ENCODE assay signal across 23 mouse cellular contexts in genomic region chr1:162953079-162953478, GRCm38 (mm10). TPM values are rescaled to one million over a fixed set of nuclear protein-coding genes. Genes with fewer than 3 reads are reported as not detected.
A peak's percentile ranks its signal among the peaks of the same experiment; 100 is the strongest.
DNase-seq lines count a peak whose midpoint lies in the region; ATAC-seq and TF ChIP-seq lines count a peak whose summit lies in the region.
"Had no signal": no experiment of that assay in that cellular context is flagged by ENCODE, and none has a peak within 500 bp of the region (broad histone marks: within the 10 kb centered on the region; RNA-seq: fewer than 3 reads in every experiment).

No protein-coding gene starts in this region.

- H3K9me3 ChIP-seq in heart, embryonic 12.5 days (replicated peaks): no peaks in the 10 kb centered on the region
- H3K9me3 ChIP-seq in hindbrain, embryonic 12.5 days (replicated peaks): no peaks in the 10 kb centered on the region
- H3K9me3 ChIP-seq: embryonic facial prominence, embryonic 15.5 days; forebrain, embryonic 13.5 days; kidney, embryonic 15.5 days had no signal

- WGBS in heart, adult 2 months: 24% methylated on average over 2 of the region's 2 CpGs
- WGBS in heart, embryonic 12.5 days: 56% methylated on average over 2 of the region's 2 CpGs
- 57% methylated on average over 2 of the region's 2 CpGs for WGBS in hindbrain, embryonic 12.5 days

- intact Hi-C loops in heart, adult 2 months (cut with DNase I): loop anchor here (1.0 to 10.0 kb wide), 2 partner anchors 22 to 58 kb away; partner anchors contain the start of gene Fmo2

- TF ChIP-seq CTCF in heart, adult 2 months (IDR thresholded peaks at IDR 0.05): no peak

- H3K27me3 ChIP-seq in heart, adult 2 months (ENCODE audit: control insufficient read depth, insufficient read depth, low read length): no peaks in the 10 kb centered on the region
- H3K27me3 ChIP-seq in heart, embryonic 12.5 days (replicated peaks): no peaks in the 10 kb centered on the region
- H3K27me3 ChIP-seq in hindbrain, embryonic 12.5 days: no peaks in the 10 kb centered on the region
- H3K27me3 ChIP-seq: embryonic facial prominence, embryonic 15.5 days; forebrain, embryonic 13.5 days; kidney, embryonic 15.5 days had no signal

- TF ChIP-seq POLR2A in heart, adult 2 months (IDR thresholded peaks at IDR 0.05; ENCODE audit: insufficient read depth, low read depth, low read length): no peak

- ATAC-seq in heart, embryonic 12.5 days (ENCODE audit: insufficient number of reproducible peaks, low FRiP score): no peak
- ATAC-seq in hindbrain, embryonic 12.5 days (ENCODE audit: low FRiP score): no peak
- ATAC-seq: forebrain, embryonic 13.5 days; inflammation-experienced regulatory T-cells, adult 6 months had no signal

- H3K9ac ChIP-seq in heart, adult 2 months (ENCODE audit: low read depth, low read length): no peak overlapping the region
- no peak overlapping the region for H3K9ac ChIP-seq in heart, embryonic 12.5 days
- H3K9ac ChIP-seq in hindbrain, embryonic 12.5 days: no peak overlapping the region
- H3K9ac ChIP-seq: embryonic facial prominence, embryonic 15.5 days; forebrain, embryonic 13.5 days; kidney, embryonic 15.5 days; lung, embryonic 14.5 days had no signal

- H3K36me3 ChIP-seq in heart, adult 2 months (ENCODE audit: control insufficient read depth, insufficient read depth, low read length): no peaks in the 10 kb centered on the region
- no peaks in the 10 kb centered on the region for H3K36me3 ChIP-seq in heart, embryonic 12.5 days
- no peaks in the 10 kb centered on the region for H3K36me3 ChIP-seq in hindbrain, embryonic 12.5 days
- H3K36me3 ChIP-seq: embryonic facial prominence, embryonic 15.5 days; kidney, embryonic 15.5 days had no signal

- H3K79me2 ChIP-seq in heart, adult 2 months (replicated peaks; ENCODE audit: control insufficient read depth, insufficient read depth, low read length): no peaks in the 10 kb centered on the region

- no peak overlapping the region for H3K4me2 ChIP-seq in heart, embryonic 12.5 days
- H3K4me2 ChIP-seq in hindbrain, embryonic 12.5 days (replicated peaks): no peak overlapping the region
- H3K4me2 ChIP-seq: embryonic facial prominence, embryonic 15.5 days; forebrain, embryonic 13.5 days; kidney, embryonic 15.5 days; lung, embryonic 14.5 days had no signal

- no peak overlapping the region for H3K4me3 ChIP-seq in heart, adult 2 months
- H3K4me3 ChIP-seq in heart, embryonic 12.5 days: no peak overlapping the region
- no peak overlapping the region for H3K4me3 ChIP-seq in hindbrain, embryonic 12.5 days
- H3K4me3 ChIP-seq: embryonic facial prominence, embryonic 15.5 days; forebrain, embryonic 13.5 days; kidney, embryonic 15.5 days had no signal

- peak in 1 of 2 experiments; percentile 18 for DNase-seq in heart, adult 2 months
- DNase-seq in lung, postnatal 36 days: peak; percentile 46
- no peak for DNase-seq in lung, postnatal 4 days
- peak; percentile 21 for DNase-seq in brain, adult 2 months (ENCODE audit: low read depth, low spot score)
- DNase-seq in mesoderm, embryonic 11.5 days (ENCODE audit: low read depth, low spot score): peak; percentile 16
- DNase-seq in left cerebral cortex, adult 8-10 months (ENCODE audit: low spot score in 2 of 2): no peak
- DNase-seq: cerebellum, adult 11-12 months; cerebellum, postnatal 36 days; layer of hippocampus, postnatal 36 days; left cerebral cortex, postnatal 4 days; lung, embryonic 14.5 days had no signal

- peaks cover 4% of the 10 kb centered on the region; the same call in 1 of the 2 replicates for H3K4me1 ChIP-seq in heart, adult 2 months (ENCODE audit: control insufficient read depth, insufficient read depth, low read length)
- no peaks in the 10 kb centered on the region; the same call in 1 of the 2 replicates for H3K4me1 ChIP-seq in heart, embryonic 12.5 days (replicated peaks)
- H3K4me1 ChIP-seq in hindbrain, embryonic 12.5 days: no peaks in the 10 kb centered on the region
- H3K4me1 ChIP-seq: embryonic facial prominence, embryonic 15.5 days; forebrain, embryonic 13.5 days; kidney, embryonic 15.5 days had no signal

- H3K27ac ChIP-seq in heart, adult 2 months: peak overlapping the region; percentile 50
- no peak overlapping the region for H3K27ac ChIP-seq in heart, embryonic 12.5 days (ENCODE audit: poor library complexity, severe bottlenecking)
- H3K27ac ChIP-seq in hindbrain, embryonic 12.5 days: no peak overlapping the region
- H3K27ac ChIP-seq: embryonic facial prominence, embryonic 15.5 days; forebrain, embryonic 13.5 days; kidney, embryonic 15.5 days had no signal

- no peak for TF ChIP-seq EP300 in heart, adult 2 months (IDR thresholded peaks at IDR 0.05; ENCODE audit: insufficient read depth, low read depth, low read length)

RNA-seq across cellular contexts. Expression of gene Fmo6, which starts 15.8 kb away (rescaled TPM):
- total RNA-seq in heart, adult 2 months (2021): not detected
- polyA plus RNA-seq in heart, adult 2 months (2012; rRNA removed): 0.53 TPM in 1 of 2 replicates, not detected in the other
- not detected in 2 replicates for polyA plus RNA-seq in heart, embryonic 12.5 days (2016; fragmentation: Nextera tagmentation; extraction: Ambion mirVana)
- not detected in 2 replicates for polyA plus RNA-seq in hindbrain, embryonic 12.5 days (2016; fragmentation: Nextera tagmentation; extraction: Ambion mirVana)
- total RNA-seq in left cerebral cortex, adult 8-10 months (2022): not detected
- total RNA-seq: adrenal gland, adult 18-20 months; hematopoietic stem cell, adult 5-6 weeks; layer of hippocampus, postnatal 36 days; left cerebral cortex, postnatal 4 days; liver, adult 2 months; megakaryocyte-erythroid progenitor cell, adult 5-6 weeks had no signal
- polyA plus RNA-seq: forebrain, embryonic 13.5 days; inflammation-experienced regulatory T-cells, adult 6 months; liver, adult 2 months; lung, embryonic 14.5 days; midbrain, postnatal 0 days had no signal

RNA-seq across cellular contexts. Expression of gene Fmo3, which starts 31.2 kb away (rescaled TPM):
- total RNA-seq in heart, adult 2 months (2021): under 1 TPM in 1 of 2 experiments, not detected in 1; 0.16 TPM
- polyA plus RNA-seq in heart, adult 2 months (2012; rRNA removed): 0.32 and 2.9 TPM in 2 replicates
- not detected in 2 replicates for polyA plus RNA-seq in heart, embryonic 12.5 days (2016; fragmentation: Nextera tagmentation; extraction: Ambion mirVana)
- not detected in 2 replicates for polyA plus RNA-seq in hindbrain, embryonic 12.5 days (2016; fragmentation: Nextera tagmentation; extraction: Ambion mirVana)
- not detected for total RNA-seq in left cerebral cortex, adult 8-10 months (2022)
- total RNA-seq: adrenal gland, adult 18-20 months; gastrocnemius, postnatal 4 days; hematopoietic stem cell, adult 5-6 weeks; layer of hippocampus, postnatal 36 days; left cerebral cortex, postnatal 4 days; megakaryocyte-erythroid progenitor cell, adult 5-6 weeks; midbrain, postnatal 0 days had no signal
- polyA plus RNA-seq: embryonic facial prominence, embryonic 15.5 days; forebrain, embryonic 13.5 days; inflammation-experienced regulatory T-cells, adult 6 months; kidney, embryonic 15.5 days; lung, embryonic 14.5 days; midbrain, postnatal 0 days had no signal

RNA-seq across cellular contexts. Expression of gene Fmo2, which starts 54.6 kb away (rescaled TPM):
- 10 to 100 TPM; 35.5 to 52.9 TPM for total RNA-seq in heart, adult 2 months (2021)
- 17.9 and 24.3 TPM in 2 replicates for polyA plus RNA-seq in heart, adult 2 months (2012; rRNA removed)
- 1.4 and 1.6 TPM in 2 replicates for polyA plus RNA-seq in heart, embryonic 12.5 days (2016; fragmentation: Nextera tagmentation; extraction: Ambion mirVana)
- 0.14 TPM in 1 of 2 replicates, not detected in the other for polyA plus RNA-seq in hindbrain, embryonic 12.5 days (2016; fragmentation: Nextera tagmentation; extraction: Ambion mirVana)
- total RNA-seq in left cerebral cortex, adult 8-10 months (2022): 10 to 100 TPM in 1 of 4 experiments, 1 to 10 TPM in 3; 4.1 to 10.4 (median 6.6) TPM
- total RNA-seq: hematopoietic stem cell, adult 5-6 weeks; megakaryocyte-erythroid progenitor cell, adult 5-6 weeks had no signal
- polyA plus RNA-seq: forebrain, embryonic 13.5 days; inflammation-experienced regulatory T-cells, adult 6 months had no signal

Comparison
In these comparisons a context has a peak if more than half of its experiments do, and no peak if none do; other contexts are left out.
1. DNase-seq: peak in lung, postnatal 36 days (single experiment), brain, adult 2 months (single experiment) and mesoderm, embryonic 11.5 days (single experiment); none in lung, postnatal 4 days (0 of 2) and left cerebral cortex, adult 8-10 months (0 of 2).